9 mouse cellular contexts compared by ENCODE assay signal in genomic region chr2:17731831-17732200, GRCm38 (mm10). TPM values are rescaled to one million over a fixed set of nuclear protein-coding genes. Genes with fewer than 3 reads are reported as not detected.
DNase-seq lines count a peak whose midpoint lies in the region; ATAC-seq and TF ChIP-seq lines count a peak whose summit lies in the region.
"Had no signal": no experiment of that assay in that cellular context is flagged by ENCODE, and none has a peak within 500 bp of the region (broad histone marks: within the 10 kb centered on the region; RNA-seq: fewer than 3 reads in every experiment).

No protein-coding gene starts in this region.

- no peaks in the 10 kb centered on the region for H3K36me3 ChIP-seq in heart, embryonic 10.5 days
- no peaks in the 10 kb centered on the region for H3K36me3 ChIP-seq in lung, postnatal 0 days (ENCODE audit: insufficient read depth, low read length)
- H3K36me3 ChIP-seq in limb, embryonic 13.5 days, result no peaks in the 10 kb centered on the region
- H3K36me3 ChIP-seq in stomach, embryonic 16.5 days (ENCODE audit: control insufficient read depth, insufficient read depth, low read length), result no peaks in the 10 kb centered on the region

- 10% methylated on average over 6 of the region's 6 CpGs for WGBS in heart, embryonic 10.5 days
- WGBS in lung, postnatal 0 days, result 11% methylated on average over 6 of the region's 6 CpGs
- WGBS in limb, embryonic 13.5 days, result 13% methylated on average over 6 of the region's 6 CpGs
- WGBS in stomach, embryonic 16.5 days, result 25% methylated on average over 6 of the region's 6 CpGs

- no peak for TF ChIP-seq EP300 in lung, postnatal 0 days (IDR thresholded peaks at IDR 0.05)

- DNase-seq in heart, embryonic 10.5 days (ENCODE audit: low spot score), result no peak
- no peak for DNase-seq in heart, adult 11 months
- DNase-seq in lung, postnatal 0 days (ENCODE audit: low spot score), result no peak
- DNase-seq in lung, postnatal 10 days, result no peak
- DNase-seq in natural killer cell, adult 2 months (ENCODE audit: low spot score in 2 of 2), result no peak
- DNase-seq in right cerebral cortex, postnatal 25 days, result no peak
- DNase-seq: kidney, adult 8-10 months had no signal

- no peaks in the 10 kb centered on the region for H3K9me3 ChIP-seq in heart, embryonic 10.5 days
- H3K9me3 ChIP-seq in lung, postnatal 0 days (ENCODE audit: low read length), result no peaks in the 10 kb centered on the region
- no peaks in the 10 kb centered on the region for H3K9me3 ChIP-seq in limb, embryonic 13.5 days
- no peaks in the 10 kb centered on the region for H3K9me3 ChIP-seq in stomach, embryonic 16.5 days (replicated peaks; ENCODE audit: control insufficient read depth, low read length)

- ATAC-seq in lung, postnatal 0 days, result no peak; the same call in 1 of the 2 replicates
- ATAC-seq in limb, embryonic 13.5 days (ENCODE audit: low FRiP score, low read depth), result no peak
- ATAC-seq in stomach, embryonic 16.5 days (ENCODE audit: insufficient read depth, low FRiP score), result no peak

- peak overlapping the region; percentile 92 for H3K4me2 ChIP-seq in lung, postnatal 0 days (replicated peaks; ENCODE audit: low read depth, low read length)
- peak overlapping the region; percentile 99 for H3K4me2 ChIP-seq in limb, embryonic 13.5 days (replicated peaks)
- peak overlapping the region; percentile 97 for H3K4me2 ChIP-seq in stomach, embryonic 16.5 days (ENCODE audit: low read depth, low read length)

- H3K4me3 ChIP-seq in heart, embryonic 10.5 days, result peak overlapping the region; percentile 77
- peak overlapping the region; percentile 64; the same call in 1 of the 2 replicates for H3K4me3 ChIP-seq in lung, postnatal 0 days (ENCODE audit: low read depth, low read length)
- H3K4me3 ChIP-seq in limb, embryonic 13.5 days, result peak overlapping the region; percentile 69
- no peak overlapping the region; the same call in 1 of the 2 replicates for H3K4me3 ChIP-seq in stomach, embryonic 16.5 days (replicated peaks; ENCODE audit: low read length)

- peak overlapping the region; percentile 79; the same call in 1 of the 2 replicates for H3K27ac ChIP-seq in heart, embryonic 10.5 days
- peak overlapping the region; percentile 86 for H3K27ac ChIP-seq in lung, postnatal 0 days (ENCODE audit: low read length)
- no peak overlapping the region for H3K27ac ChIP-seq in limb, embryonic 13.5 days
- no peak overlapping the region for H3K27ac ChIP-seq in stomach, embryonic 16.5 days (ENCODE audit: low read length)

- peaks cover 45% of the 10 kb centered on the region for H3K27me3 ChIP-seq in heart, embryonic 10.5 days (ENCODE audit: insufficient read depth, poor library complexity, severe bottlenecking)
- H3K27me3 ChIP-seq in lung, postnatal 0 days (replicated peaks; ENCODE audit: insufficient read depth, low read length), result 0 out of 2 replicates have a peak, but pooled peaks cover 4% of the 10 kb centered on the region
- H3K27me3 ChIP-seq in limb, embryonic 13.5 days, result peaks cover 51% of the 10 kb centered on the region
- H3K27me3 ChIP-seq in stomach, embryonic 16.5 days (ENCODE audit: control insufficient read depth, insufficient read depth, low read length), result peaks cover 9% of the 10 kb centered on the region

- H3K9ac ChIP-seq in lung, postnatal 0 days (replicated peaks; ENCODE audit: low read depth), result no peak overlapping the region
- no peak overlapping the region for H3K9ac ChIP-seq in limb, embryonic 13.5 days
- H3K9ac ChIP-seq in stomach, embryonic 16.5 days (ENCODE audit: low read length), result no peak overlapping the region; the same call in 1 of the 2 replicates

- no peak for TF ChIP-seq CTCF in lung, postnatal 0 days (IDR thresholded peaks at IDR 0.05)

- peaks cover 7% of the 10 kb centered on the region for H3K4me1 ChIP-seq in heart, embryonic 10.5 days
- H3K4me1 ChIP-seq in lung, postnatal 0 days (ENCODE audit: insufficient read depth, low read depth, low read length), result no peaks in the 10 kb centered on the region
- H3K4me1 ChIP-seq in limb, embryonic 13.5 days, result peaks cover 20% of the 10 kb centered on the region
- peaks cover 6% of the 10 kb centered on the region; the same call in 1 of the 2 replicates for H3K4me1 ChIP-seq in stomach, embryonic 16.5 days (ENCODE audit: control insufficient read depth, insufficient read depth, low read length)

RNA-seq across cellular contexts. Expression of gene Nebl, which starts 0.6 kb away (rescaled TPM):
- 292 and 461 TPM in 2 replicates for polyA plus RNA-seq in heart, embryonic 10.5 days (2016; fragmentation: Nextera tagmentation; extraction: Ambion mirVana)
- polyA plus RNA-seq in lung, postnatal 0 days (2015; fragmentation: Nextera tagmentation; extraction: Ambion mirVana), result 41.0 and 44.6 TPM in 2 replicates
- polyA plus RNA-seq in limb, embryonic 13.5 days (2015; fragmentation: Nextera tagmentation; extraction: Ambion mirVana), result 16.9 and 20.8 TPM in 2 replicates
- 9.1 and 11.0 TPM in 2 replicates for polyA plus RNA-seq in stomach, embryonic 16.5 days (2015; fragmentation: Nextera tagmentation; extraction: Ambion mirVana)

Comparison
In these comparisons a context has a peak if more than half of its experiments do, and no peak if none do; other contexts are left out.
1. H3K27ac ChIP-seq: peak in heart, embryonic 10.5 days (single experiment) and lung, postnatal 0 days (single experiment); none in limb, embryonic 13.5 days (single experiment) and stomach, embryonic 16.5 days (single experiment).
2. Peak in every context shown above with its lines, with median percentiles within 50 percentile points of each other: H3K4me2 ChIP-seq.